Mouse (Mus musculus) ZHBTc4 (cell line): ENCODE data around the gene Tmem185b.

Experiments used
- DNase-seq: peaks from one replicate; pipeline ENCODE4 v3.0.0-alpha.2; 2011; ENCODE audit warnings: low read depth, low spot score

Gene Tmem185b

DNA sequence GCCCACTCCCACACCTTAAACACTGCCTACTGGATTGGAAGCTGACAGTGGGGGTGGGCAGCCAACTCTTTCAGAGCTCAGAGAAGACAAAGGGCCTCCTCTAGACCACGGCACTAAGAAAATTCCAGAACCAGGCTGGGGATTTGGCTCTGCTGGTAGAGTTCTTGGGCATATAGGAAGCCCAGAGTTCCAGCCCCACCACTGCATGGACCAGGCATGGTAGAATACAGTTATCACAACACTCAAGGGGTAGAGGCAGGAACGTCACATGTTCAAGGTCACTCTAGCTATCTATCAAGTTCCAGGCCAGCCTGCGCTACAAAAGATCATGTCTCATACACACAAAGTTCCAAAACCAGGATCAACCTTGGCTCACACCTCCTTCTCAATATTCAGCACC lies 22.8 kb upstream of the Tmem185b start:
- DNase-seq = no peak

DNA sequence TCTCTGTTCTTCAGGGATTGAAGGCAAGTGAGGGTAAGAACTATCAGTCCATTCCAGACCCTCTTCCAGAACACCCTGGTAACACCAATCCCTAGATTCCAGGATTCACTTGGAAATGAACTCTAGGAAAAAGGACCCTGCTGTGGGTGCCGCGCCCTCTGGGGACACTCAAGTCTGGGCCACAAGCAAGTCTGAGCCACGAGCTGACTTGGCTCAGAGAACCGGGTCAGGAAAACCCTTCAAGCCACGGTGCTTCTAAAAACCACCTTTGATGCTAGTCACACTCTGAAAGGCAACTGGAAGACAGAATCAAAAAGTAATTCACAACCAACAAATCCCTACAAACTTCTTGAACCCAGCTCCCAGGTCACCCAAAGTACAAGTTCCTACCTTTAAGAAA lies 22.2 kb upstream of the Tmem185b start:
- no peak for DNase-seq

DNA sequence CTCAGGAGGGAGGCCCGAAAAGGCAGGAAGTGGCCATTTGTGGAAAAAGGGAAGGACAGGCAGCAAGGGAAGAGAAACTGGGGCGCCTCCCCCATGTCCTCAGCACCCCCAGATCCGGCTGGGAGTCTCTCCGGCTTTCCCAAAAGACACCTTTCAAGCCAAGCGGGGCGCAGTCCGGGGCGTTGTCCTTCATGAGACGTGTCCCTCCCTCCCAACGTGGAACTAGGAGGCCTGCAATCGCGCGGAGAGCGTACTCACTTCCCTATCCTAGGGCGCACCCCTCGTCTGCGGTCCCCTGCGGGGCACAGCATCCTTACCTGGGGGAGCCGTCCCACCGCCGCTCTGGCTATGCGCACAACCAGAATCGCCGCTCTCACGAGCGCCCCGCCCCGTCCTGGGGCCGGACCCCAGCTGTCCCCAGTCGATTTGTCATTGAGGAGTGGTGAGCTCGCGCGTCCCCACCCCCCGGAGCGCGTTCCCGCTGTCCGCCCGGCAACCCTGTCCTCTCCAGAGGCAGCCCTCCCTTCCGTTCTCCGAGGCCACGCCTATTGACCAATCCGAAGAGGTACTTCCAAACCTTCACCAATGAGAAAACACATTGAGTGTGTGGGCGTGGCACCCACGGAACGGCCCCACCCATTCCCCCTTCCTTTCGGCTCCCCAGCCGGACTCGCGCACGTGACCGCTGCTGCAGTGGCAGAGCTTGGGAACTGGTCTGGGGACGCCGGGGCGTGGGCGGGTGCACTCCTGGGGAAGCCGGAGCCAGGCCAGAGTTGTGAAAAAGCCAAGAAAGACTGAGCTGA lies 21.5 kb upstream of the Tmem185b start, which contains the start of gene Ralb:
Gene Ralb (minus strand): TSS at position 535 of the 803 bp plus-strand sequence.
- peak; percentile 99 for DNase-seq

- no peak for DNase-seq
Measured at GRCm38 (mm10) chr1:119505951-119506350, 20.0 kb upstream of the Tmem185b start.

- no peak for DNase-seq
Measured at GRCm38 (mm10) chr1:119508548-119508947, 17.4 kb upstream of the Tmem185b start.

DNA sequence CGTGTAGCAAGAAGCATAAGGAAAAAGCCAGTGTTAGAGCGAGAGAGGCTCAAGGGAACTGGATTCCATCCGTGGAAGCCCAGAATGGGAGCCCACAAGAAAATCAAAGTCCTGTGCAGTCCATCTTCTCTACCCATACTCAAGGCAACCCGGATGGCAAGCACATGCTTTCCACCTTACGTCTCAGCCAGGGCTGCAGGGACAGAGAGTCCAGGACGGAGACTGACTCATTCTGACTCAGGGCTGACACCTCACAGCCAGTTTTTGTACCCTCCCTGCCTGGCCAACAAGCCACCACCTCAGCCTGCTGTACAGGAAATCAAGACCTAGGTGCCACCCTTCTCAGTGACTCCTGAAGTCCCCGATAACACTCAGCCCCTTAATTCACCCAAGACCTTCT lies 16.5 kb upstream of the Tmem185b start:
- DNase-seq = no peak

DNA sequence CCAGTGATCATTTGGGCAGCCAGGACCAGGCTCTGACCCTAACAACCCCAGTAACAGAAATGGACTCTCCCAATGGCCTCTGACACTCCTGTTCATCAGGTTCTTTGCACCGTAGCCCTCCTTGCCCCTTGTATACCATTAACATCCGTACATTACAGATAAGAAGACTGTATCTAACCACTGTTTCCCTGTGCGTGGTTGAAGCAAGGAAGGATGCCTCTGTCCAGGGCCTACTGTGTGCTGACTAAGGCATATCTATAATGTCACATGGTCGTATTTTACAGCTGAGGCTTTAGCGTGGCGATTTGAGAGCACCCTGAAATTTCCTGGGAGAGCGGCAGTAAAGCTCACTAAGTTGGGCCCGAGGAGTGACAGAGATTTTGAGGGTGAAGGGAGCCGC lies 15.6 kb upstream of the Tmem185b start:
- no peak for DNase-seq

- DNase-seq = no peak
Measured at GRCm38 (mm10) chr1:119510857-119511256, 15.1 kb upstream of the Tmem185b start.

DNA sequence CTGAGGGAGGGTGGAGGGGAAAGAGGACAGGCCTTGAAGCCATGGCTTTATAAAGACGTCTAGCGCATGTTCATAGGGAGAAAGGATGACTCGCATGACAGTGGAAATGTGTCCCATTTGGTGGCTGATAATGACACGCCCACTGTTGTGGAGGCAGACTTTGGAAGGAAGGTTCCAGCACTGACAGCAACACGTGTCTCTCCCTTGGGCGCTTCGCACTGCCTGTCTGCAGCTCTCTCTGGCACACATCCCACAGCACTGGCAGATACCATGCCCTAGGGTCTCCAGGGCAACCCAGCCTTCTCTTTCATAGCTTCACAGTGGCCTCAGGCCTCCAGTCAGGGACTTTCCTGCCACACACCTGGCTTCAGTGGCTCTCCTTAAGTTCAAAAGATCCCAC lies 7.9 kb upstream of the Tmem185b start:
- no peak for DNase-seq

DNA sequence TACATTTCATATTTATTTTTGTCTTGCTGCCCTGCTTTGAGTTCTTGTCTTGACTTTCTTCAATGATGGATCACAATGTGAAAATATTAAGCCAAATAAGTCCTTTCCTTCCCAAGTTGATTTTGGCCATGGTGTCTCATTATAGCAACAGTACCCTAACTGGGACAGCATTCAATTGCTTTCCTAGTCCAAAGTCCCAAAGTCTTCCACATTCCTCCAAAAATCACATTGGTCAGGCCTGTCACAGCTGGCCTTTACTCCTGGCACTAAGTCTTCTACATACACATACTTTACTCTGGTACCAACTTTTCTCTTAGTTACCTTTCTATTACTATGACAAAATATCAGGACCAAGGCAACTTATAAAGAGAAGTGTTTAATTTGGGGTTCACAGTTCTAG lies 7.2 kb upstream of the Tmem185b start:
- DNase-seq = no peak

GRCm38 (mm10) chr1:119519286-119519685 lies 6.7 kb upstream of the Tmem185b start:
- DNase-seq = peak; percentile 55

GRCm38 (mm10) chr1:119521029-119521428 lies 4.9 kb upstream of the Tmem185b start:
- DNase-seq = no peak

DNA sequence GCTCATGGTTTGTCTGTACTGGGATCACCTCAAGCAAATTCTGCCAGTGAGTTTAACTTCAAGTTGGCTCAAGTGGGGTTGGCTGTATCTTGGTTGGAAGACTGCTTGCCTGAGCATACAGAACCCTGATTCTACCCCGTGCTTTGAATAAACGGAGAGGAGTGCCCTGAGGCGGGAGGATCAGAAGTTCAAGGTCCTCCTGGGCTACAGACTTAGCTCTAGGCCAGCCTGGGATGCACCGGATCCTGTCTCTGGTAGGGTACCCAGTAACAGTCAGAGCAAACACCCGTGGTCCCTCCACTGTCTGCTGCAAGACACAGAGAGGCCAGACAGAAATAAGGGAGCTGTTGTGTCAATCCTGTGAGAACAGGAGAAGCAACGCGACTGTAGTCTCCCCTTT lies 4.3 kb upstream of the Tmem185b start:
- no peak for DNase-seq

GRCm38 (mm10) chr1:119522726-119523125 lies 3.2 kb upstream of the Tmem185b start:
- no peak for DNase-seq

DNA sequence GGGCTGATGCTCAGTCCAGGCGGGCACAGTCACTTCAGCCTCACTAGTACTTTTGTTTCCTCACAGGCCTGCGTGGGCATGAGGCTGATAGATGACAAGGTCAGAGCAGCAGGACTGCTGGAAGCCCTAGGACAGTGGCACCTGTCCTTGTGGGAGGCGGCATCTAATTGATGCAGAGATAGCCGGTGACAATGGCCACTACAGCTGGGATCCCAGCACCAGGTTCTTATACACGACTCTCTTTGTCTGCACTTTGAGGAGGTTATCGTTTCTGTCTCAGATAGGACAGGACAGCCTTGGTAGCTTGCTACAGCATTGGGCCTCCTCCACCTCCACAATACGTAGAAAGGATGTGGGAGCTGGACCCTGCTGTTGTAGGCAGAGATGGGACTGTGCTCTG lies 2.6 kb upstream of the Tmem185b start:
- DNase-seq = no peak

GRCm38 (mm10) chr1:119523826-119524225 lies 2.1 kb upstream of the Tmem185b start:
- no peak for DNase-seq

DNA sequence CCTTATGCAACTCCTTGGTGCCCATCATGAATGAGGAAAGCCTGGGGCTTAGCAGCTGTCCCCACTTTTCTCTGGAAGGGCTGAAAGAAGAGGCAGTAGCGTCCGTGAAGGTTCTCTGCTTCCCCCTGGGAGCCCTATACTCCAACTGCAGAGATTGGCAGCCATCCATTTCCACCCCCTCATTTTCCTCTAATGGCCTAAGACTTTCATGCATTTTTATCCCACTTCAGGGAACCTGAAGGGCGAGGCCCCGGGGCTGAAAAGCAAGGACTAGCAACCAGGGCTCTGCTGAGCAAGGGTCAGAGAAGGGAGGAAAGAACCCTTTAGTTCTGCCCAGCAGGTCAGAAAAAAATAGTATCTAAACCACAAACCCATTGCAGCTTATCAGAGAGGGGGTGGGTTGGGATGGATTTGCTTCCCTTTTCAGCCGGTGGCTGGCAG lies 936 bp upstream of the Tmem185b start:
- DNase-seq = no peak

GRCm38 (mm10) chr1:119530941-119531340 lies 5.0 kb downstream of the Tmem185b start:
- no peak for DNase-seq

DNA sequence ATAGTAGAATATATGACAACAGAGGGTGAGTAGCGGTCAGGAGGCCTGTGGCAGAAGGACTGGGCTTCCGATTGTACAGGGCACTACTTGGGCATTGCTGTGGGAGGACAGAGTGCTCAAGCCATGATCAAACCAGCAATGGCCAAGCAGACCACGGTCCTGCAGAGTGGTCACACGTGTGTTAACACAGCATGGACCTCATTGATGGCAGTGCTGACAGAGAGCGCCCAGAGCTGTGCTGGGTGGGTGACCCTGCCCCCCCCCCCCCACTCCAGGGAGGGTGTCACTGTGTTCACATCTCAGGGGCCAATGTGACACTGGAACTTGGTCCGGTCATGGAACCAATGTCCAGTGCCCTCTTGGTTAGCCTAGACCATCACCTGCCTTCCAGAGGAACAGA lies 6.2 kb downstream of the Tmem185b start:
- DNase-seq = no peak

DNA sequence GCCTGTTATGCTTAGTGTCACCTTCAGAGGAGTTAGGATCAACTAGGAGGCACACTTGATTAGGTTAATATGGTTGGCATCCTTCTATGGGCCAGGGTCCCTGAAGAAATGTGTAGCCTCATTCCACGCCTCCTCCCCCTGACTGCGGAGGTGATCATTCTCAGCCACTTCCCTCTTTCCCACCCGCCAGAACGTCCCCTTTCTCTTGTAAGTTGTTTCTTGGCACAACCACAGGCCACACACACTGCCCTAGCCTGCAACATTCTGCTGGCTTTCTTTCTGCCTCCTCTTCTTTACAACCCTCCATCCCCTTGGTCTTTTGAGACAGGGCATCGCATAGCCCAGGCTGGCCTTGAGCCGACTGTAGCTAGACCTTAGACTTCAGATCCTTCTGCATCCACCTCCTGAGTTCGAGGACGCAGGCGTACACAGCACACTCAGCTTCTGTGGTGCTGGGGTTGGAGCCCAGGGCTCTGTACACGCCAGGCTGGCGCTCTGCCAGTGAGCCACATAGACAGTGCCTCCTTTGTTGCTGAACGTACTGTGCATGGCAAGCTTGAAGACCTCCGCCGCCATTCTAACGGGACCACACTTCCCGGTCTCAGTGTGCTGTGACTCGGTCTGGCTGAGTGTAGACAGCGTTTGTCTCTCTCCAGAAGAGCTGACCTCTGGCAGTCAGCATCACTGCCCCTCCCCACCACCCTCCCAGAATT lies 7.3 kb downstream of the Tmem185b start:
- DNase-seq = peak; percentile 21

GRCm38 (mm10) chr1:119534341-119534740 lies 8.4 kb downstream of the Tmem185b start:
- DNase-seq = no peak

DNA sequence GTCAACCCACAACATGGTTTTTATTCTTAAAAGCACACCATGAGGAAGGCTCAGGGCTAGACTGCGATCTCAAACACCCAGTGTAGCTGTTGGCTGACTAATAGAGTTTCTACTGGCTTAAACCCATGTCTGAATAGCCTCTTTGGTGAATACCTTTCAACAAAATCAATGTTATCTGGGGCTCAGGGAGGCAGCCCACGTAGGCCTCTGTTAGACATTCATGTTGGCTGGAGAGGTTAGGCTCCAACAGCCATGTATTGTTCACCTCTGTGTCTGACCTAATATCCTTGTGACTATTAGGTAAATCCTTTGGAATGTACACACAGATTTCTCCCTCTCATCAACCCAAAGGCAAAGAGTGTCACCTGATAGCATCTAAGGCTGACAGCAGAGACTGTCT lies 10.2 kb downstream of the Tmem185b start:
- no peak for DNase-seq

DNA sequence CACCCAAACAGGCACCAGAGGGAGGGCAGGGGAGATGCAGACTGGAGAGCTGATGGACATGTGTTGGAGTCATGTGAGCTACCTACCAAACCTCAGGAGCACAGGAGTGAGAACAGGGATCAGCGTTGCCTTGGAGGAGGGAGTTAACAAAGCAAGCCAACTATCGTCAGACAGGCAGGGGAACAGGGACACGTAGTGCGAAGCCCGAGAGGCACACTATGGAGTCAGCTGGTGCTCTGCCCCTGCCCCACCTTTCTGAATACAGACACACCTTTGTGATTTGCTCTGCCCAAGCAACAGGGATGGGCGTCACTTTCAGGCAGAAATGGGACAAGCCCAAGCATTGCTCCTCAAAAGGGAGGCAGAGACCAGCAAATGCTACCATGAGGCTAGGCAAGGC lies 11.7 kb downstream of the Tmem185b start:
- peak; percentile 53 for DNase-seq
